Mouse (Mus musculus) heart, postnatal 0 days (tissue): ENCODE data around the gene Cradd. TPM values are rescaled to one million over a fixed set of nuclear protein-coding genes. Genes with fewer than 3 reads are reported as not detected.

Experiments used
- ATAC-seq: fragments of 200-750 bp; cut with Nextera tagmentation; 2 replicates; pipeline ENCODE4 v1.8.0; 2017; ENCODE audit warnings: low read depth, moderate number of reproducible peaks, moderate library complexity; ENCODE audit not compliant: insufficient read depth
- DNase-seq: peaks from one replicate; pipeline ENCODE4 v3.0.0-alpha.2; 2016; ENCODE audit warnings: low spot score
- H3K27ac ChIP-seq: fragments of 300-500 bp; sonication (generic); 2 replicates; pipeline ENCODE4 v1.5.1; 2014; ENCODE audit warnings: low read depth, mild to moderate bottlenecking
- H3K27me3 ChIP-seq: fragments of 300-500 bp; sonication (generic); 2 replicates; pipeline ENCODE4 v1.6.1; 2014; ENCODE audit warnings: low read length, mixed read lengths; ENCODE audit not compliant: control insufficient read depth, insufficient read depth
- H3K36me3 ChIP-seq: fragments of 300-500 bp; sonication (generic); replicated peaks from 2 replicates; pipeline ENCODE4 v1.6.1; 2014; ENCODE audit warnings: low read length, mixed read lengths; ENCODE audit not compliant: control insufficient read depth, insufficient read depth
- H3K4me1 ChIP-seq: fragments of 300-500 bp; sonication (generic); 2 replicates; pipeline ENCODE4 v1.6.1; 2014; ENCODE audit warnings: antibody characterized with exemption; ENCODE audit not compliant: control insufficient read depth, insufficient read depth
- H3K4me2 ChIP-seq: fragments of 300-500 bp; sonication (generic); 2 replicates; pipeline ENCODE4 v1.6.1; 2014; ENCODE audit warnings: low read depth, mild to moderate bottlenecking, low read length, moderate library complexity
- H3K4me3 ChIP-seq: fragments of 300-500 bp; sonication (generic); 2 replicates; pipeline ENCODE4 v1.5.1; 2014; ENCODE audit warnings: low read depth, low read length
- H3K9ac ChIP-seq: fragments of 300-500 bp; sonication (generic); replicated peaks from 2 replicates; pipeline ENCODE4 v1.6.1; 2014; ENCODE audit warnings: low read depth, low read length, mixed read lengths
- H3K9me3 ChIP-seq: fragments of 300-500 bp; sonication (generic); replicated peaks from 2 replicates; pipeline ENCODE4 v1.6.1; 2016; ENCODE audit warnings: low read length; ENCODE audit not compliant: control insufficient read depth
- CTCF ChIP-seq: IDR thresholded peaks from 2 replicates; pipeline ENCODE4 v1.5.1; 2016; ENCODE audit warnings: antibody characterized with exemption, control low read depth, low read depth
- EP300 ChIP-seq: IDR thresholded peaks from 2 replicates; pipeline ENCODE4 v1.6.1; 2016; ENCODE audit warnings: antibody characterized with exemption, low read depth
- WGBS: fragments of 180-500 bp; shearing (Covaris S2); extraction: QIAGEN DNeasy Blood & Tissue Kit; methylation state at CpG from one replicate; pipeline ENCODE4 v1.1.7; 2014; 5-methylcytosine and 5-hydroxymethylcytosine counted together
- polyA plus RNA-seq: library from polyadenylated mRNA; unstranded; fragments of >200 nt; fragmentation: Nextera tagmentation; extraction: Ambion mirVana; gene quantifications from 2 replicates; pipeline ENCODE4 v1.2.1, GENCODE M21; 2015
- total RNA-seq: library from RNA; depleted of rRNA; stranded (reverse); fragments of >200 nt; gene quantifications from 2 replicates; pipeline ENCODE4 v1.2.3, GENCODE M21; 2014; ENCODE audit warnings: low replicate concordance

The Cradd gene
- total and polyA plus RNA-seq, 2 experiments from 2014 or later = 12.2 to 21.1 TPM

DNA sequence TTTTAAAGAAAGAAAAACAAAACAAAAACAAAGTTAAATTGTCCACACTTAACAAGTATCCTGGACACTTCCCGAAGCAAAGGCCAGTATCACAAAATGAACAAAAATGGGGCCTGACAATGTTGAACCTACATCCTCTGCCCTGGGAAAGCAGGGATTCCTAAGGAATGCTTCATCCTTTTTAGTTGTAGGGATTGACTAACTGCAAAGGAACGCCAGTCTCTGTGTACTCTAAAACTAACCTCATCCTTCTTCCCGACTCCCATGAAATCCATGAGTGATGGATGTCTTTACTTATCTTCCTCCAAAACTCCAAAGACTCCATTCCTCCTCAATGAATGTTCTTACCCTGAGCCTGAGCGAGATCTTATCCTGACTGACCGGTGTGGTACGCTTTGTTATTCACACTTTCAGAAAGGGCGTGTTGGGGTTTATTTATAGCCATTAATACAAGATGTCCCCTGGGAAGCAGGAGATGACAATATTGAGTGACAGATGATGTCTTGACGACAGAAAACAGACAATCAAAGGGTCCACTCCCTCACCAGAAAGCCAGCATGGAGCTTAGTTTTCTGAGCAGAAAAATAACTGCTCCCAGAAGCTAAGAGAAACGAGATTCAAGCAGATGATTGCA lies 153.1 kb downstream of the Cradd start:
- ATAC-seq (peak; percentile 36; the same call in 1 of the 2 replicates), DNase-seq (peak; percentile 30)
- 35% methylated on average over 9 of the region's 9 CpGs for WGBS
- no peak overlapping the region for H3K9ac ChIP-seq
- H3K4me3 ChIP-seq = no peak overlapping the region
- H3K27me3 ChIP-seq = no peaks in the 10 kb centered on the region
- TF ChIP-seq CTCF = no peak
- no peaks in the 10 kb centered on the region for H3K36me3 ChIP-seq
- peaks cover 14% of the 10 kb centered on the region; the same call in 1 of the 2 replicates for H3K4me1 ChIP-seq
- H3K4me2 ChIP-seq = no peak overlapping the region
- 0 out of 2 replicates have a peak, but pooled peaks cover 3% of the 10 kb centered on the region for H3K9me3 ChIP-seq
- H3K27ac ChIP-seq = peak overlapping the region; percentile 26; the same call in 1 of the 2 replicates

DNA sequence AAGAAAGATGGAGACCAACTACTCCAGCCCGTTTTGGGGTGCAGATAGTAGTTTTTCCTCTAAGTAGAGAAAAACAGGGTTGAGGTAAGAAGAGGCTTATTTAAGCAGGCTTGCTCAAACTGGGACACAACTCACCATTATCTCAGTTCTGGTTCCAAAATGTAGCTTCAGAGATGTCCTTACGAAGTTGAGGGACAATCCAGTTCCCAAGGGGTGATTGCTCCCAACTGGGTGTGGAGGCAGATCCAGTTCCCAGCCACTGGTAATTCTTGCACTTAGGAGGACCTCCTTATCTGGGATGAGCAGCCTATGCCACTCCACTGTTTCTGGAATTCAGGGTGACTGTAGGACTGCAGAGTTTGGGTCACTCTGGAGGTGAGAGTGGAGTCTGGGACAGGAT lies 159.0 kb downstream of the Cradd start:
- H3K9me3 ChIP-seq = no peaks in the 10 kb centered on the region
- H3K4me1 ChIP-seq = peaks cover 4% of the 10 kb centered on the region; the same call in 1 of the 2 replicates
- no peak overlapping the region for H3K27ac ChIP-seq
- H3K27me3 ChIP-seq = no peaks in the 10 kb centered on the region
- 82% methylated on average over 2 of the region's 2 CpGs for WGBS
- ATAC-seq (no peak), DNase-seq (no peak)
- TF ChIP-seq CTCF (no peak), EP300 (no peak)
- no peaks in the 10 kb centered on the region for H3K36me3 ChIP-seq
- no peak overlapping the region for H3K4me3 ChIP-seq
- H3K9ac ChIP-seq = no peak overlapping the region
- H3K4me2 ChIP-seq = no peak overlapping the region

DNA sequence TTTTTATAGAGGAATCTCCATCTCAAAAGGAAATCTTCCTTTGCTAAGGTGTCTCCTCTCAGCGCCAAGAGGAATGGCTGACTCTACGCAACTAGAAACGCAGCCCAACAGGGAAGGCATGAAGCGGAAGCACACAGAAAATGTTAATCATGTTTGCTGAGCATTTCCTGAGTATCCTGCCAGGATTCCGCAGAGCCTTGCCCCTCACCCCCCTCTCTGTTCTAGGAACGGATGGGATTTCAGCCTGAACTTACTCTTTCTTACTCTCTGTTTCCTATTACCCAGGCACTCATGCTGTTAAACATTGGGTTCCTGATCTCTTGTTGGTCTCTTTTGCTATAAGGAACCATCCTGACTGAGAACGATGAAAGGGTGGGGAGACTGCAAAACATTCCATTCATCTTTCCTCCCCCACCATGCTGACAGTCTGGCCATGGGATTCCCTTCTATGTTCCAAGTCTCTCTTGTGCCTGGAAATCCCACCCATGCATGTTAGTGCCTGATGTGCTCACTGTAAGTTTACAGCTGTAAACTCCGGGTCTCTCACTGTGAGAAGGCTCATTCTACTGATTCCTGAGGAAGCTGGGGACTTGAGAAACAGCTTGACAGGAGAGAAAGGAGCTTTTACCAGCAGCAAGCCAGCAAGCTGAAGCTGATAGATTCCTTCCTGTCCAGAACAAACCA lies 161.1 kb downstream of the Cradd start:
- no peak overlapping the region for H3K9ac ChIP-seq
- TF ChIP-seq CTCF = no peak
- TF ChIP-seq EP300 = no peak
- H3K27ac ChIP-seq = peak overlapping the region; percentile 31
- H3K4me1 ChIP-seq = peaks cover 4% of the 10 kb centered on the region; the same call in 1 of the 2 replicates
- DNase-seq (peak; percentile 39), ATAC-seq (no peak)
- H3K27me3 ChIP-seq = no peaks in the 10 kb centered on the region
- no peak overlapping the region for H3K4me3 ChIP-seq
- peak overlapping the region; percentile 1; the same call in 1 of the 2 replicates for H3K4me2 ChIP-seq
- no peaks in the 10 kb centered on the region for H3K36me3 ChIP-seq
- no peaks in the 10 kb centered on the region for H3K9me3 ChIP-seq
- 39% methylated on average over 8 of the region's 8 CpGs for WGBS

DNA sequence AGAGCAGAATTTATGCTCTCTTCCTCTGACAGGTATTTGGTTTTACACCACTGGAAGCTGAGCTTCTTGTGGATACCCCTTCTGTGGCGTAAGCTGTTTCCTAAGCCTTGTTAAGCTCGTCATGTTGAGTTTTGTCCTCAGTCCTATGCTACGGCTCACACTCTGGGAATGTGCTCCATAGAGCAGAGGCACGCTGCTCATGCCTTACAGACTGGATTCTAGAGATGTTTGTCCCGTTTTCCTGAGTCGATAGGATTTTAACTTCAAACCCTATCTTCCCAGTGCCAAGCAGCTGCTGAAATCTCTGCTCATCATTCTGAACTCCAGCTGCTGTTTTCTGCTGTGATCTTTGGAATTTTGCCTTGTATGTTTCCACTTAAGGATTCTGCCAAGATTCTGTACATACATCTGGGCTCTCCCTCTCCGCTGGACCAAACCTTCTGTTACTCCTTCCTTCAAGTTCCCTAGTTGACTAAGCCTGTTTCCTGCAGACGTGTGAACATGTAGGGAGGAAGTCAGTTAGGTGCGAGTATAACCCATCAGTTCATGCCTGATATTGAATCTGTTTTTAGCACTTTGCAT lies 164.2 kb downstream of the Cradd start:
- Histone ChIP-seq H3K9me3 (no peaks in the 10 kb centered on the region), H3K9ac (no peak overlapping the region), H3K27ac (no peak overlapping the region), H3K36me3 (no peaks in the 10 kb centered on the region), H3K27me3 (no peaks in the 10 kb centered on the region), H3K4me3 (no peak overlapping the region), H3K4me2 (no peak overlapping the region), H3K4me1 (peaks cover 4% of the 10 kb centered on the region; the same call in 1 of the 2 replicates)
- DNase-seq = no peak
- no peak for TF ChIP-seq CTCF
- no peak for TF ChIP-seq EP300
- WGBS = 57% methylated on average over 9 of the region's 9 CpGs
- no peak for ATAC-seq

DNA sequence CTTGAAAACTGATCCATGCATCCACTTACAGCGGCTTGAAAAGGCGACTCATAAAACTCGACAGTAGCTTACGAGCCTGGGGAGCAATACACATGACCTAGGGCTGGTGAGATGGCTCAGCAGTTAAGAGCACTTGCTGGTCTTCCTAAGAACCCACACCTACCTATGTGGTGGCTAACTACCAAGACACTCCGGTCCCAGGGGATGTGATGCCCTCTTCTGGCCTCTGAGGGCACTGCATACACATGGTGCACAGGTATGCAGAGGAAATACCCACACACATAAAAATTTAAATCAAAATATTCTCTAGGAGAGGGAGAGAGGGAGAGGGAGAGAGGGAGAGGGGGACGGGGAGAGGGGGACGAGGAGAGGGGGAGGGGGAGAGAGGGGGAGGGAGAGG lies 167.5 kb downstream of the Cradd start:
- DNase-seq (no peak), ATAC-seq (no peak)
- Histone ChIP-seq H3K36me3 (no peaks in the 10 kb centered on the region), H3K9ac (no peak overlapping the region), H3K4me3 (no peak overlapping the region), H3K4me1 (no peaks in the 10 kb centered on the region), H3K9me3 (no peaks in the 10 kb centered on the region), H3K4me2 (no peak overlapping the region), H3K27ac (no peak overlapping the region), H3K27me3 (no peaks in the 10 kb centered on the region)
- TF ChIP-seq CTCF (peak; percentile 23), EP300 (no peak)
- WGBS = 79% methylated on average over 7 of the region's 7 CpGs
